Mouse (Mus musculus): ENCODE data around the gene Mmp1b.
"Not testable (repeated sequence)": the region's sequence is repeated elsewhere in the genome, so short reads cannot be mapped to it uniquely, and the experiment has no call there.

Gene Mmp1b

DNA sequence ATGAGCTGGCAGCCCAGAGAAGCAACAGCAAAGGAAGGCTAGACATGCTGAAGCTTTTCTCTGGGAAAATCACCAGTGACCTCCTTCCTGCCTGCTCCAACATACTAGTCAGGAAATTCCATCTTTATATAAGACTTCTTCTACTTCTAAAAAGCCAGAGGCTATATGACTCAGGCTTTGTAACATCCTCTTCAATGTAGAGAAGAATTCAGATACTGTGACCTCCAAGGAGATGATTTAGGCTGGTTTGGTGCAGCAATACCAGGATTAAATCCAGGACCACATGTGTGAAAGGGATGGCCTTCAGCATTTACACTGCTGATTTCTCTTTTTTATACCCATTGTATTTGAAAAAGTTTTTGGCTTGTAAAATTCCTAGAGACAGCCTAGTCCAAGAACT, at the start of gene Mmp1b:
Mmp1b (minus strand) TSS at position 101 of the 400 bp plus-strand sequence.
- DNase-seq (ENCODE audit: low read depth, low spot score) = no peak

GRCm38 (mm10) chr9:7396556-7396955, 8.7 kb upstream of the Mmp1b start:
- DNase-seq (ENCODE audit: low read depth, low spot score) = not testable (repeated sequence)

DNA sequence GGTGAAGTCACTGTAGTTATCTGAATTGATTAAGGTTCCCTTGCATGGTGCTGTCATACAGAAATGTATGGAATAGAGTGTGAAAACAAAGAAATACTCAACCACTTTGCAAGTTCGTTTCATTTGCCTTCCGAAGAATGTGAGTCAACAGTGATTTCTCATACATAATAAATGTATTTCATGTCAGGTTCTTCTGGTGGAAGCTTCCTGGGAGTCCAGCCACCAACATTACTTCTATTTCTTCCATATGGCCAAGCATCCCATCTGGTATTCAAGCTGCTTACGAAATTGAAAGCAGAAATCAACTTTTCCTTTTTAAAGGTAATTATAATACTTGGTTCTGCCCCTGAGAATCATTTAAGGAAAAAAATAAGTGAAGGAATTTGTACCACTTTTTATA, 33.3 kb downstream of the Mmp1b start:
- DNase-seq (ENCODE audit: low read depth, low spot score) = peak; percentile 42

DNA sequence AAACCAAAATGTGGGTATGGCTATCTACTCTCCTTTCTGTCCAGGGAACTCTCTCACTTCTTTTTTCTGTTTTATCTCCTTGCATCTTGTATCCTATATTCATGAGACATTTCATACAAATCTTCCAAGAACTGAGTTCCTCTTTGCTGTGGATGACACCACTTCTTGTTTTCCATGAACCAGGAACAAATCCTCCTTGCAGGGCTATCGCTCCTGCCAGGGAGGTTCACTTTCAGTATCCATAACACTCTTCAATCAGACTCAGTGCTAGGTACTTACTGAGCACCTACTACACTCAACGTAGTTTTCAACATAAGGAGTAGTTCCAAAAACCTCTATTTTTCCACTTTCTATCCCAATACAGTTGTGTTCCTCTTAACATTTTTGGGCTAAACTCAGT, 42.3 kb downstream of the Mmp1b start:
- DNase-seq (ENCODE audit: low read depth, low spot score) = no peak

DNA sequence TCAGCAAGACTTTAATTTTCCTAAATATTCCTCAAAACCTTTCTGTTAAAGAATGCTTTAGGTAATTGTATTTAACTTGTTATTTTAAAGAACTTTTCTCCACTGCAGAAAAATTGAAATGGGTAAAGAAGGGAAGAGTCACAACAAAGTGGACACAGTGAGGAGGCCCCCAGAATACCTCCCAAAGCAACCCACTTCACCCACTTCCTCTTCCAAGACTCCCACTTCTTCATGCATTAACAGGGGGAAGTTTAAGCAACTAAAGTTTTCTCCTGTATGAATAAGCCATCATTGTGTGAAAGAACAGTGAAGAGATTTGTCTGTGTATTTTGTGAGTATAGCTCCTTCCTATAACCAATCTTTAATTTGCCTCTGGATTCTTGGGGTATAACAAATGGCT, 43.7 kb downstream of the Mmp1b start, which contains the start of gene Mmp12:
Mmp12 (plus strand) TSS at position 275 of the 400 bp plus-strand sequence.
- no peak for DNase-seq (ENCODE audit: low read depth, low spot score)

DNA sequence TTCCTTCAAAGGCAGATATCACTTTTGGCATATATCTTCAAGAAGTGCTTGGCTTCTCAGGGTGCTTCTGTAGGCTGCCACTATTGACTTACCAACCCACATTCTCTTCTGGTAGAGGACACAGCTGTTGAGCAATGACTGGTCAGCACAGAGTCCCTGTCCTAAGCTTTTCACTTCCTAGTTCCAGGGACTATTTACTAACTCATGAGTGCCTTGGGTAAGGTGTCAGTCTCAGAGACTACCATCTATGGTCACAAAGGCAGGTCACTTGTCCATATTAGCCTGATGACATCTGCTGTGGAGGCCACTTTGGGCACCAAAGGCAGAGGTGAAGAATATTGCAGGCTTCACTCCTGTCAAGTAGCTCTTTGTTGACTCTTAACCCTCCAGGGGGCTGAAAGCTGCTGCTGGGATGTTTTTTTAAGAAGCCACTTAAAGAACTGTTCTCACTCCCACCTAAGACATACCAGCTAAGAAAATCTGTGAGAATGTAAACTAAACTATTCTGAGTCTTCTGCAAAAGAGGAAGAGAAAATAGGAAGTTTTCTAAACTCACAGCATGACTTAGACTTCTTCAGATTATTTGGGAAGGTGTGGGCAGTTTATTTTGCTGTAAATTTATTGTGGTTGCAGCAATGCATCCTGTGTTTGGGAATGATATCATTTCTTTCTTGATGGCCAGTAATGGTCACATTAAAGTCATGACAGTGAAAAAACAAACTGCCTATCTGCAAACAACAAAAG, 50.9 kb downstream of the Mmp1b start:
- DNase-seq (ENCODE audit: low read depth, low spot score) = no peak

- DNase-seq (ENCODE audit: low read depth, low spot score) = no peak
These were observed 51.8 kb downstream of the Mmp1b start for GRCm38 (mm10) chr9:7335766-7336680.

DNA sequence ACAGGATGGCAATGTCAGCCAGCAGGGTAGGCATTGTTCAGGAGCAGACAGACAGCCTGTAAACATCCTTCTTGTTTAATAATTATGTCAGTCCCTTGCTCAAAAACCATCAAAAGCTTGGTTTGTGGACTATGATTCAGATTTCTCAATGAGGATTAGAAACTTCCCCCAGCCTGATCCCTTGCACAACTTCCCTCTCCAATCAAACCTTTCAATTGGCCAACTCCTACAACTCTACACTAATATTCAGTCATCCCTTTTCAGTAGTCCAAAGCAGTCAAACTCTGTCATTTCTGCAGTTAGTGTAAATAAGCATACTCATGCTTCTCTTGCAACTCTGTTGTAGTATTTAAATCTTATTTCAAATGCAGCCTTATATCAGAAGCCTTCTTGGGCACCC, 56.0 kb downstream of the Mmp1b start:
- DNase-seq (ENCODE audit: low read depth, low spot score) = no peak

Measured in telencephalon, adult 2 months (tissue).